Mouse (Mus musculus) adrenal gland, adult (tissue): ENCODE measurements around the gene Gnl3l.

Experiments used
- DNase-seq, 2 experiments: peaks; one replicate each; pipeline ENCODE4 v3.0.0; 2022 to 2023; ENCODE audit warnings: low spot score in 1 of 2; ENCODE audit not compliant: inconsistent age in 2 of 2

Gene Gnl3l

GRCm38 (mm10) chrX:150960702-150961101 is 56.4 kb downstream of the Gnl3l start:
- DNase-seq, result no peak

DNA sequence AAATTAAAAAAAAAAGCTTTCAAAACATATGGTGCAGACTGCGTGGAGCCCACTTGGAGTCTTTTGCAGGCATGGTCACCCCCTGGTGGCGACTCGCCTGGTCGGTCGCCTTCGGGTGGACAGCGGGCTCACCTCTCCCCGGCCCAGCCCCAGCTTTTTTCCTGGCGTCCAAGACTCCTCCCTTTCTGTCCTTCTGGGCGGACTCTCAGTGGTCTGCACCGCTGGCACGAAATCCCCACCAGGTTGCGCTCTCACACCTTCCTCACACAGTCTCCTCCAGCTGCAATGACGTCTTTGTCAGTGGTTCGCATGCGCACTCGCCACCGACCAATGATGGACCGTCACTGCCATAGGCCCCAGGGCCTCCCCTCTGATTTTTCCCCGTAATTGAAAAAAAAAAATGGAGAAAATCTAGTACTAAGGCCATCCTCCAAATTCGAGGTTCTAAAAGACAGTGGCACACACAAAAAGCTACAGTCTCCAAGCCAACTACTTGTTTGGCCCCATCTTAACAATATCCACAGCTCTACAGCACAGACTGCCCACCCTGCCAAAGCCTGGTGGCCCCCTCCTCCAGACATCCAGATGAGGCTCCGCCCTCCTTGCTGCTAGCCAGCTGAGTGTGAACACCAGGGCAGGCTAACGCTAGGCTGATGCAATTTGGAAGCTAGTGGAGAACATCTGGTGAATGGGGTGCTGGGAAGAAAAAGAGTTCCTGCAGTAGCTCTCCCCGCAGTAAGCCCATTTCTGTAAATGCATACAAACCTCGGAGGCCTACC is 60.4 kb downstream of the Gnl3l start:
- DNase-seq, result peak; percentile 82 to 85

- no peak for DNase-seq
Measured at GRCm38 (mm10) chrX:150956016-150956415, 61.1 kb downstream of the Gnl3l start.

- DNase-seq, result peak; percentile 8 to 67
Measured at GRCm38 (mm10) chrX:150955441-150955840, 61.7 kb downstream of the Gnl3l start.

DNA sequence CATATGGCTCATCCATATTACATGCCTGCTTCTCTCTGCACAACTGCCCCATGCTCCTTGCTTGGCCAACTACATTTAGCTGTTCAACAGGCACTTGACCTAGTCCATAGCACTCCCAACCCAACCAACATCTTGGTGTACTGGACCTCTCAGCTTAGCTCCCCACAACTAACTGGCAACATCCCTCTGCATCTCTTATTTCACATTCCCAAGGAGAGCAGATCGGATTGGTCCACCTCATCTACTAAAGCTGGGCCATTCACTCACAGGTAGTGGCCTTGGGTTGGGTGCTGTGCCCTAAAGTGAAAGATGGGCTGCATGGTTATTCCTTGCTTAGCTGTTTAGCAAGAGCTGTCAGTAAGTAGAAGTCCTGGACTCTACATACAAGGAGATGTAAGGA is 62.4 kb downstream of the Gnl3l start:
- no peak for DNase-seq
